In the genomic region with DNA sequence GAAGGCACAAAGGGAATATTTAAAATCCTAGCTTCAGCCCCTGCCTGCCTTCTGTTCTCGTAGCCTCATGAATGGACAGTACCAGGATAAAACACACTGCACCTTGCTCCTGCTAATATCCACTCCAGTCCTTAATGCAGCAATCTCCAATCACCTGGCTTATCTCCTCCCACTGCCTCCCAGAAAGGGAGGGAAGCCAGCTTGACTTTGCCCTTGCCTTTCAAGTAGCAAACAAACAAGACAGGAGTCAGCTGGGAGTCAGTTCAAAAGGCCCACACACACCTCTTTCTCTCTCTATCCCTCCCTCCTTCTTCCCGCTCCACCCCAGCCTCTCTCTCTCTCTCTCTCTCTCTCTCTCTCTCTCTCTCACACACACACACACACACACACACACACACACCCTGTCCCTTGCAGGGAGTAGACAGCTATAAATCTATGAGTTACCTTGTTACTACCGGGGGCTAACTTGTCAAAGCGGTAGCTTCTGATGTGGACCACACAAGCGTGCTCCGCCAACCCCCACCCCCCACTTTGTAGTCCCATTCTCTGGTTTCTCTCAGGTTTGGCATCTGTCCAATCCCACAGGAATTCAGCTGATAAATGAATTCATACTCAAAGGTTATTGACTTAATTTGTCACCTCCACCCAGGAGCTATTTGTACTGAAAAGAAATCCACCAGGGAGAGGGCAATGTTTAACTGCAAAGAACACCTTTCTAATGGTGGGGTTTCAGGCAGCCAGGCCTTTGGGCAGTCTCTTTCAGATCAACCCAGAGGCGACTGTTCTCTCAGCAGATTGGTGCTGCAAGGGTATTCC, we compare ENCODE assay signal across 15 mouse cellular contexts.
DNase-seq lines count a peak whose midpoint lies in the region; ATAC-seq and TF ChIP-seq lines count a peak whose summit lies in the region.
"Had no signal": no experiment of that assay in that cellular context is flagged by ENCODE, and none has a peak within 500 bp of the region (broad histone marks: within the 10 kb centered on the region; RNA-seq: fewer than 3 reads in every experiment).

No protein-coding gene starts in this region.

- H3K36me3 ChIP-seq in liver, adult 2 months (ENCODE audit: control insufficient read depth, insufficient read depth, low read length): no peaks in the 10 kb centered on the region
- no peaks in the 10 kb centered on the region for H3K36me3 ChIP-seq in liver, embryonic 12.5 days
- H3K36me3 ChIP-seq in kidney, embryonic 15.5 days: no peaks in the 10 kb centered on the region
- H3K36me3 ChIP-seq: embryonic facial prominence, embryonic 15.5 days had no signal

- no peaks in the 10 kb centered on the region for H3K27me3 ChIP-seq in liver, adult 2 months (ENCODE audit: control insufficient read depth, insufficient read depth, low read length)
- H3K27me3 ChIP-seq in liver, embryonic 12.5 days (replicated peaks): no peaks in the 10 kb centered on the region
- peaks cover 40% of the 10 kb centered on the region; the same call in 1 of the 2 replicates for H3K27me3 ChIP-seq in kidney, embryonic 15.5 days

- H3K9me3 ChIP-seq in liver, embryonic 12.5 days (replicated peaks): no peaks in the 10 kb centered on the region
- H3K9me3 ChIP-seq in kidney, embryonic 15.5 days (replicated peaks): no peaks in the 10 kb centered on the region
- H3K9me3 ChIP-seq: embryonic facial prominence, embryonic 15.5 days had no signal

- intact Hi-C loops in left cerebral cortex, postnatal 4 days (cut with DNase I): no loop called here

- DNase-seq in liver, adult 2 months (ENCODE audit: extremely low read depth, low read depth, low spot score): peak; percentile 93
- DNase-seq in forelimb bud, embryonic 11.5 days (ENCODE audit: low read depth, low spot score): peak; percentile 23
- DNase-seq in lung, postnatal 36 days: peak; percentile 27
- DNase-seq in left cerebral cortex, postnatal 4 days: no peak
- DNase-seq in cerebellum, adult 11-12 months: no peak
- DNase-seq: B cell, adult 2 months; cerebellum, postnatal 25 days; forebrain, postnatal 0 days; heart, postnatal 4 days had no signal

- H3K4me2 ChIP-seq in liver, embryonic 12.5 days: no peak overlapping the region
- H3K4me2 ChIP-seq in kidney, embryonic 15.5 days: no peak overlapping the region
- H3K4me2 ChIP-seq: embryonic facial prominence, embryonic 15.5 days had no signal

- no peak overlapping the region for H3K9ac ChIP-seq in liver, adult 2 months (ENCODE audit: low read depth, low read length)
- no peak overlapping the region for H3K9ac ChIP-seq in liver, embryonic 12.5 days
- no peak overlapping the region for H3K9ac ChIP-seq in kidney, embryonic 15.5 days
- H3K9ac ChIP-seq: embryonic facial prominence, embryonic 15.5 days; forebrain, postnatal 0 days had no signal

- no peak overlapping the region for H3K27ac ChIP-seq in liver, adult 2 months (replicated peaks; ENCODE audit: insufficient read depth, low read depth, low read length)
- H3K27ac ChIP-seq in liver, embryonic 12.5 days: no peak overlapping the region
- no peak overlapping the region for H3K27ac ChIP-seq in kidney, embryonic 15.5 days
- H3K27ac ChIP-seq: embryonic facial prominence, embryonic 15.5 days had no signal

- no peak for TF ChIP-seq CTCF in liver, adult 2 months (IDR thresholded peaks at IDR 0.05; ENCODE audit: low read depth, low read length)

- no peak for TF ChIP-seq POLR2A in liver, adult 2 months (IDR thresholded peaks at IDR 0.05; ENCODE audit: extremely low read depth, insufficient read depth, low read length)

- H3K79me2 ChIP-seq in liver, adult 2 months (ENCODE audit: control insufficient read depth, insufficient read depth, low read length): no peaks in the 10 kb centered on the region

- WGBS in liver, adult 2 months: 24% methylated on average over 6 of the region's 7 CpGs
- WGBS in liver, embryonic 12.5 days (ENCODE audit: insufficient replicate concordance): 56% methylated on average over 7 of the region's 7 CpGs
- WGBS in kidney, embryonic 15.5 days: 41% methylated on average over 6 of the region's 7 CpGs

- H3K4me1 ChIP-seq in liver, adult 2 months (ENCODE audit: control insufficient read depth, insufficient read depth, low read length): peaks cover 14% of the 10 kb centered on the region; the same call in 1 of the 2 replicates
- no peaks in the 10 kb centered on the region for H3K4me1 ChIP-seq in liver, embryonic 12.5 days
- H3K4me1 ChIP-seq in kidney, embryonic 15.5 days: no peaks in the 10 kb centered on the region
- H3K4me1 ChIP-seq: embryonic facial prominence, embryonic 15.5 days had no signal

- no peak overlapping the region for H3K4me3 ChIP-seq in liver, adult 2 months (ENCODE audit: insufficient read depth, low read depth, low read length)
- H3K4me3 ChIP-seq in liver, embryonic 12.5 days: no peak overlapping the region
- no peak overlapping the region for H3K4me3 ChIP-seq in kidney, embryonic 15.5 days (replicated peaks)
- H3K4me3 ChIP-seq: embryonic facial prominence, embryonic 15.5 days had no signal

- ATAC-seq in liver, embryonic 12.5 days: no peak
- ATAC-seq in kidney, embryonic 15.5 days (replicated peaks; ENCODE audit: low FRiP score): peak; percentile 64; the same call in 1 of the 2 replicates
- no peak for ATAC-seq in granulocyte monocyte progenitor cell, adult 5-6 weeks (replicated peaks; ENCODE audit: poor library complexity, severe bottlenecking)
- ATAC-seq: activated CD4-positive, CD25-positive, alpha-beta regulatory T cell, adult 4 months; forebrain, postnatal 0 days; inflammation-experienced regulatory T-cells, adult 6 months had no signal

Comparison
In these comparisons a context has a peak if more than half of its experiments do, and no peak if none do; other contexts are left out.
1. DNase-seq: peak in liver, adult 2 months (single experiment), forelimb bud, embryonic 11.5 days (single experiment) and lung, postnatal 36 days (single experiment); none in left cerebral cortex, postnatal 4 days (single experiment) and cerebellum, adult 11-12 months (single experiment).